Mouse (Mus musculus) myocyte (in vitro differentiated cells): ENCODE data around the gene Dhdds. TPM values are rescaled to one million over a fixed set of nuclear protein-coding genes. Genes with fewer than 3 reads are reported as not detected.

Experiments
- H3K27me3 ChIP-seq: one replicate; pipeline ENCODE4 v1.6.1; 2011; ENCODE audit not compliant: control insufficient read depth, insufficient read depth, insufficient read length
- H3K36me3 ChIP-seq: one replicate; pipeline ENCODE4 v1.6.1; 2011; ENCODE audit not compliant: control insufficient read depth, insufficient read depth
- H3K4me2 ChIP-seq: one replicate; pipeline ENCODE4 v1.6.1; 2011; ENCODE audit warnings: low read depth, control low read depth
- H3K4me3 ChIP-seq: one replicate; pipeline ENCODE4 v1.5.1; 2011; ENCODE audit warnings: mild to moderate bottlenecking, control low read depth, moderate library complexity
- H3K79me2 ChIP-seq: one replicate; pipeline ENCODE4 v1.6.1; 2011; ENCODE audit not compliant: control insufficient read depth, insufficient read depth
- H3ac ChIP-seq: one replicate; pipeline ENCODE4 v1.6.1; 2011; ENCODE audit not compliant: control insufficient read depth, insufficient read length
- CEBPB ChIP-seq: IDR thresholded peaks from 2 replicates; pipeline ENCODE4 v1.6.1; 2011; ENCODE audit warnings: mild to moderate bottlenecking, moderate library complexity; ENCODE audit not compliant: poor library complexity, insufficient read depth, severe bottlenecking
- E2F4 ChIP-seq: IDR thresholded peaks from one replicate; pipeline ENCODE4 v1.6.1; 2011; ENCODE audit warnings: mild to moderate bottlenecking, control low read depth, moderate library complexity; ENCODE audit not compliant: insufficient read depth
- MAX ChIP-seq: IDR thresholded peaks from one replicate; pipeline ENCODE4 v1.6.1; 2011; ENCODE audit warnings: low read depth, mild to moderate bottlenecking, control low read depth
- MYOD1 ChIP-seq, 3 experiments: IDR thresholded peaks; one replicate each; pipeline ENCODE4 v1.6.1; 2011; ENCODE audit warnings: control low read depth in 2 of 3, low read depth in 2 of 3, mild to moderate bottlenecking in 2 of 3, moderate library complexity in 1 of 3; ENCODE audit not compliant: insufficient read length in 2 of 3, control insufficient read depth in 1 of 3
- MYOG ChIP-seq, 3 experiments: IDR thresholded peaks; one replicate each; pipeline ENCODE4 v1.6.1; 2011; ENCODE audit warnings: control low read depth in 2 of 3, low read depth in 2 of 3, mild to moderate bottlenecking in 2 of 3; ENCODE audit not compliant: insufficient read length in 2 of 3, control insufficient read depth in 1 of 3, insufficient read depth in 1 of 3
- POLR2A ChIP-seq: IDR thresholded peaks from one replicate; pipeline ENCODE4 v1.6.1; 2011; ENCODE audit warnings: low read depth, mild to moderate bottlenecking, control low read depth, moderate library complexity; ENCODE audit not compliant: insufficient read length
- POLR2AphosphoS2 ChIP-seq: IDR thresholded peaks from one replicate; pipeline ENCODE4 v1.6.1; 2011; ENCODE audit warnings: low read depth, control low read depth; ENCODE audit not compliant: insufficient read length
- REST ChIP-seq: IDR thresholded peaks from one replicate; pipeline ENCODE4 v1.6.1; 2011; ENCODE audit warnings: mild to moderate bottlenecking, control low read depth, moderate library complexity; ENCODE audit not compliant: insufficient read depth, insufficient read length
- SRF ChIP-seq: IDR thresholded peaks from one replicate; pipeline ENCODE4 v1.6.1; 2011; ENCODE audit warnings: low read depth; ENCODE audit not compliant: control insufficient read depth, insufficient read length
- TCF12 ChIP-seq: IDR thresholded peaks from one replicate; pipeline ENCODE4 v1.6.1; 2011; ENCODE audit warnings: mild to moderate bottlenecking, control low read depth; ENCODE audit not compliant: poor library complexity, insufficient read depth, severe bottlenecking
- TCF3 ChIP-seq: IDR thresholded peaks from one replicate; pipeline ENCODE4 v1.6.1; 2011; ENCODE audit warnings: low read depth, control low read depth; ENCODE audit not compliant: insufficient read length
- USF1 ChIP-seq: IDR thresholded peaks from one replicate; pipeline ENCODE4 v1.6.1; 2011; ENCODE audit warnings: low read depth, mild to moderate bottlenecking, control low read depth, moderate library complexity
- polyA plus RNA-seq: library from polyadenylated mRNA; unstranded; fragments of >200 nt; fragmentation: generic; extraction: Trizol; gene quantifications from one replicate; pipeline ENCODE4 v1.2.1, GENCODE M21; 2012; ENCODE audit warnings: missing spikeins

Dhdds gene
- polyA plus RNA-seq, 1 experiment: 30.5 TPM

GRCm38 (mm10) chr4:134012858-134013528 lies 12.3 kb upstream of the Dhdds start:
- H3K4me2 ChIP-seq: peak overlapping the region; percentile 51
- no peaks in the 10 kb centered on the region for H3K79me2 ChIP-seq
- H3K27me3 ChIP-seq: peaks cover 36% of the 10 kb centered on the region
- H3K4me3 ChIP-seq: no peak overlapping the region
- no peak overlapping the region for H3ac ChIP-seq
- TF ChIP-seq MYOD1 (IDR thresholded peaks at IDR 0.05; ENCODE audit: control insufficient read depth in 1 of 3, insufficient read length in 2 of 3, low read depth in 2 of 3) (peak in 1 of 3 experiments; percentile 4), MYOG (IDR thresholded peaks at IDR 0.05; ENCODE audit: control insufficient read depth in 1 of 3, insufficient read depth in 1 of 3, insufficient read length in 2 of 3, low read depth in 2 of 3) (no peak)
- no peaks in the 10 kb centered on the region for H3K36me3 ChIP-seq

GRCm38 (mm10) chr4:134011450-134012414 lies 11.0 kb upstream of the Dhdds start:
- H3K4me3 ChIP-seq: no peak overlapping the region
- no peaks in the 10 kb centered on the region for H3K36me3 ChIP-seq
- no peak overlapping the region for H3ac ChIP-seq
- peak overlapping the region; percentile 51 for H3K4me2 ChIP-seq
- H3K79me2 ChIP-seq: no peaks in the 10 kb centered on the region
- H3K27me3 ChIP-seq: peaks cover 29% of the 10 kb centered on the region
- TF ChIP-seq USF1 (no peak), MYOG (IDR thresholded peaks at IDR 0.05; ENCODE audit: control insufficient read depth in 1 of 3, insufficient read depth in 1 of 3, insufficient read length in 2 of 3, low read depth in 2 of 3) (no peak), TCF12 (no peak), CEBPB (no peak), POLR2A (no peak), POLR2AphosphoS2 (no peak), TCF3 (no peak), MYOD1 (IDR thresholded peaks at IDR 0.05; ENCODE audit: control insufficient read depth in 1 of 3, insufficient read length in 2 of 3, low read depth in 2 of 3) (no peak), E2F4 (no peak), SRF (no peak), MAX (no peak), REST (no peak)

- Histone ChIP-seq H3K4me2 (no peak overlapping the region), H3ac (no peak overlapping the region), H3K4me3 (no peak overlapping the region), H3K79me2 (no peaks in the 10 kb centered on the region), H3K27me3 (peaks cover 35% of the 10 kb centered on the region), H3K36me3 (no peaks in the 10 kb centered on the region)
- TF ChIP-seq MYOG (IDR thresholded peaks at IDR 0.05; ENCODE audit: control insufficient read depth in 1 of 3, insufficient read depth in 1 of 3, insufficient read length in 2 of 3, low read depth in 2 of 3) (no peak), REST (no peak), USF1 (no peak), TCF3 (no peak), SRF (no peak), E2F4 (no peak), TCF12 (no peak)
Observed at GRCm38 (mm10) chr4:134009709-134010108, 9.0 kb upstream of the Dhdds start.

- Histone ChIP-seq H3K27me3 (peaks cover 45% of the 10 kb centered on the region), H3K36me3 (no peaks in the 10 kb centered on the region), H3K4me3 (no peak overlapping the region), H3ac (no peak overlapping the region), H3K4me2 (no peak overlapping the region), H3K79me2 (no peaks in the 10 kb centered on the region)
- TF ChIP-seq TCF12 (no peak), USF1 (no peak), MYOG (IDR thresholded peaks at IDR 0.05; ENCODE audit: control insufficient read depth in 1 of 3, insufficient read depth in 1 of 3, insufficient read length in 2 of 3, low read depth in 2 of 3) (no peak), POLR2A (no peak), POLR2AphosphoS2 (no peak), MYOD1 (IDR thresholded peaks at IDR 0.05; ENCODE audit: control insufficient read depth in 1 of 3, insufficient read length in 2 of 3, low read depth in 2 of 3) (no peak), SRF (no peak), CEBPB (no peak), REST (no peak), E2F4 (no peak), MAX (no peak), TCF3 (no peak)
Observed at GRCm38 (mm10) chr4:134006845-134007244, 6.1 kb upstream of the Dhdds start.
